Mouse (Mus musculus) olfactory bulb, adult 2 months (tissue): Measurements from ENCODE around the gene Crebbp.

ENCODE experiments used
- CTCF ChIP-seq: fragments of 200-500 bp; IDR thresholded peaks from 2 replicates; pipeline ENCODE4 v1.5.1; 2012; ENCODE audit warnings: low read depth, mild to moderate bottlenecking, low read length, moderate library complexity; ENCODE audit not compliant: insufficient read depth
- POLR2A ChIP-seq: fragments of 200-500 bp; IDR thresholded peaks from 2 replicates; pipeline ENCODE4 v1.6.1; 2012; ENCODE audit warnings: mild to moderate bottlenecking, low read depth, low read length, moderate library complexity; ENCODE audit not compliant: insufficient read depth

GRCm38 (mm10) chr16:4169530-4169929 is 44.3 kb downstream of the Crebbp start:
- TF ChIP-seq POLR2A, result no peak
- TF ChIP-seq CTCF, result no peak
